Mouse (Mus musculus): Measurements from ENCODE around the gene Ptpdc1.

The Ptpdc1 gene

GRCm38 (mm10) chr13:48625433-48626184 lies at the start of gene Ptpdc1:
Ptpdc1 (minus strand) TSS chr13:48625664.
- DNase-seq (ENCODE audit: low spot score) = peak; percentile 93

- no peak for DNase-seq (ENCODE audit: low spot score)
Observed at GRCm38 (mm10) chr13:48674609-48675008, 49.1 kb upstream of the Ptpdc1 start.

GRCm38 (mm10) chr13:48672312-48672840 lies 46.9 kb upstream of the Ptpdc1 start:
- DNase-seq (ENCODE audit: low spot score) = no peak

- DNase-seq (ENCODE audit: low spot score) = no peak
Observed at GRCm38 (mm10) chr13:48668976-48669534, 43.6 kb upstream of the Ptpdc1 start.

- DNase-seq (ENCODE audit: low spot score) = no peak
Observed at GRCm38 (mm10) chr13:48668091-48668975, 42.9 kb upstream of the Ptpdc1 start.

GRCm38 (mm10) chr13:48667461-48667860 lies 42.0 kb upstream of the Ptpdc1 start:
- DNase-seq (ENCODE audit: low spot score) = no peak

GRCm38 (mm10) chr13:48665656-48666597 lies 40.5 kb upstream of the Ptpdc1 start:
- no peak for DNase-seq (ENCODE audit: low spot score)

- DNase-seq (ENCODE audit: low spot score) = no peak
Observed at GRCm38 (mm10) chr13:48664916-48665655, 39.6 kb upstream of the Ptpdc1 start.

GRCm38 (mm10) chr13:48663988-48664339 lies 38.5 kb upstream of the Ptpdc1 start:
- no peak for DNase-seq (ENCODE audit: low spot score)

- peak; percentile 35 for DNase-seq (ENCODE audit: low spot score)
Observed at GRCm38 (mm10) chr13:48663211-48663987, 37.9 kb upstream of the Ptpdc1 start.

GRCm38 (mm10) chr13:48662431-48663143 lies 37.1 kb upstream of the Ptpdc1 start, which contains the start of gene Barx1:
Barx1 (plus strand) TSS chr13:48662998.
- DNase-seq (ENCODE audit: low spot score) = peak; percentile 53

GRCm38 (mm10) chr13:48661561-48661960 lies 36.1 kb upstream of the Ptpdc1 start:
- no peak for DNase-seq (ENCODE audit: low spot score)

GRCm38 (mm10) chr13:48660741-48661140 lies 35.3 kb upstream of the Ptpdc1 start:
- no peak for DNase-seq (ENCODE audit: low spot score)

GRCm38 (mm10) chr13:48660221-48660734 lies 34.8 kb upstream of the Ptpdc1 start:
- DNase-seq (ENCODE audit: low spot score) = no peak

- no peak for DNase-seq (ENCODE audit: low spot score)
Observed at GRCm38 (mm10) chr13:48659254-48660220, 34.1 kb upstream of the Ptpdc1 start.

- DNase-seq (ENCODE audit: low spot score) = no peak
Observed at GRCm38 (mm10) chr13:48658588-48659253, 33.3 kb upstream of the Ptpdc1 start.

- no peak for DNase-seq (ENCODE audit: low spot score)
Observed at GRCm38 (mm10) chr13:48657791-48658190, 32.3 kb upstream of the Ptpdc1 start.

Data from yolk sac, embryonic 10.5 days (tissue).